Mouse (Mus musculus) megakaryocyte, embryonic 14.5 days (primary cell): ENCODE results near the gene Dzip1. TPM values are rescaled to one million over a fixed set of nuclear protein-coding genes. Genes with fewer than 3 reads are reported as not detected.

Experiments used
- H3K27me3 ChIP-seq: replicated peaks from 2 replicates; pipeline ENCODE3; 2012; ENCODE audit warnings: inconsistent platforms
- H3K36me3 ChIP-seq: replicated peaks from 2 replicates; pipeline ENCODE3; 2012; ENCODE audit warnings: low read length, inconsistent platforms, mixed read lengths
- H3K4me1 ChIP-seq: 2 replicates; pipeline ENCODE4 v1.6.1; 2012; ENCODE audit warnings: inconsistent platforms
- H3K4me3 ChIP-seq: replicated peaks from 2 replicates; pipeline ENCODE3; 2012; ENCODE audit warnings: moderate library complexity, mild to moderate bottlenecking, inconsistent platforms
- H3K9me3 ChIP-seq: 2 replicates; pipeline ENCODE4 v1.6.1; 2012; ENCODE audit warnings: inconsistent platforms
- FLI1 ChIP-seq: IDR thresholded peaks from 2 replicates; pipeline ENCODE4 v1.6.1; 2012; ENCODE audit warnings: low read length, inconsistent platforms, mixed read lengths
- GATA1 ChIP-seq: IDR thresholded peaks from 3 replicates; pipeline ENCODE4 v1.6.1; 2012; ENCODE audit warnings: mixed read lengths, low read length, inconsistent platforms, borderline replicate concordance
- polyA plus RNA-seq: library from polyadenylated mRNA; stranded (reverse); fragments of >175 nt; gene quantifications from 2 replicates; pipeline ENCODE4 v1.2.3, GENCODE M21; 2012; ENCODE audit warnings: low replicate concordance; ENCODE audit not compliant: insufficient read depth

The Dzip1 gene
- polyA plus RNA-seq, 1 experiment: 0.31 TPM

DNA sequence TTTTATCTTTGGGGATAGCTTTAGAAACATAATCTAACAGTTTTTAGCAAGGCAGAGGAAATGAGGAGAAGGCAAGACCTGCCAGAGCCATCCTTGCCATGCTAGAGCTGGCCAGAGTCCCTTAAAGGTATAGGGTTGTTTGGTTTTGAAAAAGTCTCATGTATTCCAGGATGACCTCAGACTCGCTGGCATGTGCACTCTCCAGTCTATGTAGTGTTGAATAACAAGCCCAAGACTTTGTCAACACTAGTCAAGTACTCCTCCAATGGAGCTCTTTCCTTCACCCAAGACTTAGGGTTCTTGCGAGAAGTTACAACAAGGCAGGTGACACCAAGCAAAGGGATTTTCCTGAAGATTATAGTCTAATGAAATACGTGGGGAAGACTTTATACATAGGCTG, 3.3 kb upstream of the Dzip1 start:
- no peaks in the 10 kb centered on the region for H3K9me3 ChIP-seq
- H3K4me1 ChIP-seq: peaks cover 37% of the 10 kb centered on the region
- TF ChIP-seq GATA1: no peak
- TF ChIP-seq FLI1: no peak
- H3K4me3 ChIP-seq: no peak overlapping the region
- H3K36me3 ChIP-seq: no peaks in the 10 kb centered on the region
- peaks cover 50% of the 10 kb centered on the region for H3K27me3 ChIP-seq

DNA sequence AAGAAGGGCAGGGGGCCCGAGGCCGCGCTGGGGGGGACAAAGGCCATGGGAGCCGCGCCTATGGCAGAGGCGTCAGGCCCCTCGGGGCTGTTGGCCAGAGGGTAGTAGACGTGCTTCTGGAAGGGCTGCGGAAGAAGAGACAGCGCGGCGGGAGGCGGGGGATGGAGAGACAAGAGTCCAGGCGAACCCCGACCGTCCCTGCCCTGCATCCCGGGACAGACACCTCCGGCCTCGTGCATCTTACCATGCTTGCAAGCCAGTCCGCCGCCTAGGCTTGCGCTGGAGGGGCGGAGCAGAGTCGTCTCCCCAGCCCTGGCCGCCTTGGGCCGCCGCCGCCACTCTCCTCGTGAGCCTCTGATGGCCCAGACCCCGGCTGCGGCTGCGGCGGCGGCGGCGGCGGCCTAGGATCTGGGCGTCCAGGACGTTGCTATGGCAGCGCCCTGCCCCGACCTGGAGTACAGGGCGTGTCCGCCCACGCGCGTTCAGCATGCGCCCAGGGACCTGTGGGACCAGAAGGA, 2.5 kb downstream of the Dzip1 start:
- peak overlapping the region; percentile 87 for H3K4me3 ChIP-seq
- H3K36me3 ChIP-seq: no peaks in the 10 kb centered on the region
- H3K27me3 ChIP-seq: peaks cover 78% of the 10 kb centered on the region
- peaks cover 29% of the 10 kb centered on the region for H3K4me1 ChIP-seq
- TF ChIP-seq GATA1: no peak
- no peak for TF ChIP-seq FLI1
- no peaks in the 10 kb centered on the region for H3K9me3 ChIP-seq

DNA sequence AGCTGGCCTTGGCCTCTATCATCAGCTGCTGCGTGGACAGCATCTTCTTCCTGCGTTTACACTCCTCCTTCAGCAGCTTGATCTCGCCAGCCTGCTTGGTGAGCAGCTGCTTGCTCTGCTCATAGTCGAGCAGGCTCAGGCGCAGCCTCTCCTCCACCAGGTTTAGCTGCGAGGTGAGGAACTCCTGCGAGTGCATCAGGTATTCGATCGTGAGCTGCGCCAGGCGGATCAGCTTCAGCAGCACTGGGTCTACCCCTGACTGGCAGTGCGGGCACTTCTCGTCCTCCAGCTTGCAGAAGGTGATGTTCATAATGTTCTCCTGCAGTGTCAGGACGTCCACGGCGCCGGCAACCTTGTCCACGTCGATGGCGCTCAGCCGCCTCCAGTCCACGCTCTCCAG, 3.0 kb downstream of the Dzip1 start:
- Histone ChIP-seq H3K4me1 (peaks cover 29% of the 10 kb centered on the region), H3K27me3 (peaks cover 78% of the 10 kb centered on the region), H3K4me3 (peak overlapping the region; percentile 87), H3K9me3 (no peaks in the 10 kb centered on the region), H3K36me3 (no peaks in the 10 kb centered on the region)
- no peak for TF ChIP-seq FLI1
- no peak for TF ChIP-seq GATA1

DNA sequence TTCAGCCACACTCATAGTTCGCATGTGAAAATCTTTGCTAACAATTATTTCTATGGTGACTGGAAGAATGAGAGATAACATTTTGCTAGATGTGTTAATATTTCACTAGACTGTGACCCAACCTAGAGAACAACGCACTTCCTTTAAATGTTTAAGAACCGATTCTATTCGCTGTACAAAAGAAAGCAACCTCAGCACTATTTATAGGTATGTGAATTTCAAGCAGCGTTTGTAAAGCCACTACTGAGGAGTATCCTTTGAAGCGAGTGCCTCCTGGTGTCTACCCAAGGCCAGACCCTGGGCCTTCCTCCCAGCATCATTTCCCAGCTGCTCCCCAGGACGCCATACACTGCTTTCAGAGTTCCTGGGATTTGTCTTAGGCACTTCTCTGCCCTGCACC, 4.6 kb downstream of the Dzip1 start:
- Histone ChIP-seq H3K27me3 (peaks cover 74% of the 10 kb centered on the region), H3K4me3 (no peak overlapping the region), H3K4me1 (peaks cover 28% of the 10 kb centered on the region), H3K9me3 (no peaks in the 10 kb centered on the region), H3K36me3 (no peaks in the 10 kb centered on the region)
- no peak for TF ChIP-seq GATA1
- no peak for TF ChIP-seq FLI1

DNA sequence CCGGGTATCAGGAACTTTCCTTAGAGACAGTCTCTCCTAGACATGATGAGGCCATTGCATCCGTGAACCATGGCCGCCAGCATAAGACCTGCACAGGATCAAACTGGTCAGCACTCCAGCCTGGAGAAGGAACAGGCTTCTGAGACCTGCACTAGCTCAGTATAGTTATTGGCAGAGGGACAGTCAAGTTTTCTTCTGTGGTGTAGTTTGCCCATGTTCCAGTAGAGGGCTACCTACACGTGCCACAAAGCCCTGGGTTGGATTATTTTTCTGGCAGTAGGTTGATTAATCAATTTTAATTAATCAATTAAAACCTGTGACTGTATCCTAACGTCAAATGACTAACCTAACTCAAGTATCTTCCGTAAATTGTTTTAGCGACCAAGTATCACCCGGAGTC, 6.2 kb downstream of the Dzip1 start:
- Histone ChIP-seq H3K9me3 (no peaks in the 10 kb centered on the region), H3K36me3 (no peaks in the 10 kb centered on the region), H3K4me3 (no peak overlapping the region), H3K27me3 (peaks cover 68% of the 10 kb centered on the region), H3K4me1 (peaks cover 20% of the 10 kb centered on the region)
- TF ChIP-seq GATA1 (no peak), FLI1 (no peak)

DNA sequence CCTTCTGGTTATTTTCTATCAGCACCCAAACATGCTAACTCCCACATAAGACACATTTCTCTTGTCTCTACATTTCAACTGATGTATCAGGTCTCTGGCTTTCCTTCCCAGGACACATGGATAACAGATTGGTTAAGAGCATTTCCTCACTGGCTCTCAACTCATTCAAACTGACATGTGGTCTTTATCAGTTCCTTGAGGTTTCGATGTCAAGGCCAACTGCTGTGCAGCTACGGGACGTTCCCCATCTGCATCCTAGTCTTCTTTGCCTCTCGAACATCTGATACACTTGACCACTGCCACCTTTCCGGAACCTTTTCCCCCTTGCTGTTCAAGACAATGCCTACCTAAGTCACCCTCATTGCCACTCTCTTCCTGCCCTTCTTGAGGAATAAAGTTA, 11.6 kb downstream of the Dzip1 start:
- Histone ChIP-seq H3K27me3 (peaks cover 40% of the 10 kb centered on the region), H3K4me1 (peaks cover 44% of the 10 kb centered on the region), H3K9me3 (no peaks in the 10 kb centered on the region), H3K36me3 (no peaks in the 10 kb centered on the region), H3K4me3 (no peak overlapping the region)
- TF ChIP-seq FLI1: no peak
- no peak for TF ChIP-seq GATA1

DNA sequence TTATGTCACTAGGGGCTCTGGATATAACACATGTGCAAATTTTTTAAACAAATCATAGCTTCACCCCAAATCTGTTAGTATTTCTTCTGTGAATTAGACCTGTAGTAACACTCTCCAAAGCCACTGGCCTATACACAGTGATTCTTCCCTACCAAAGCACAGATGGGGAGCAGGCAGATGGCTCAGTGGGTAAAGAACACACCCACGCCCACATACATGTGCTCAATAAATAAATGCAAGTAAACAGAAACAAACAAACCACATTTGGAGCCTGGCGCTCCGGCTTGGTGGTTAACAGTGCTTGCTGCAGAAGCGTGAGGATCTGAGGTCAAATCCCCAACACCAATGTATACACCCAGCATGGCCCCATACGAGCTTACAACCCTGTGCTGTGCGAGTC, 13.7 kb downstream of the Dzip1 start:
- Histone ChIP-seq H3K27me3 (peaks cover 40% of the 10 kb centered on the region), H3K36me3 (no peaks in the 10 kb centered on the region), H3K9me3 (no peaks in the 10 kb centered on the region), H3K4me1 (peaks cover 46% of the 10 kb centered on the region), H3K4me3 (no peak overlapping the region)
- TF ChIP-seq FLI1 (no peak), GATA1 (no peak)

DNA sequence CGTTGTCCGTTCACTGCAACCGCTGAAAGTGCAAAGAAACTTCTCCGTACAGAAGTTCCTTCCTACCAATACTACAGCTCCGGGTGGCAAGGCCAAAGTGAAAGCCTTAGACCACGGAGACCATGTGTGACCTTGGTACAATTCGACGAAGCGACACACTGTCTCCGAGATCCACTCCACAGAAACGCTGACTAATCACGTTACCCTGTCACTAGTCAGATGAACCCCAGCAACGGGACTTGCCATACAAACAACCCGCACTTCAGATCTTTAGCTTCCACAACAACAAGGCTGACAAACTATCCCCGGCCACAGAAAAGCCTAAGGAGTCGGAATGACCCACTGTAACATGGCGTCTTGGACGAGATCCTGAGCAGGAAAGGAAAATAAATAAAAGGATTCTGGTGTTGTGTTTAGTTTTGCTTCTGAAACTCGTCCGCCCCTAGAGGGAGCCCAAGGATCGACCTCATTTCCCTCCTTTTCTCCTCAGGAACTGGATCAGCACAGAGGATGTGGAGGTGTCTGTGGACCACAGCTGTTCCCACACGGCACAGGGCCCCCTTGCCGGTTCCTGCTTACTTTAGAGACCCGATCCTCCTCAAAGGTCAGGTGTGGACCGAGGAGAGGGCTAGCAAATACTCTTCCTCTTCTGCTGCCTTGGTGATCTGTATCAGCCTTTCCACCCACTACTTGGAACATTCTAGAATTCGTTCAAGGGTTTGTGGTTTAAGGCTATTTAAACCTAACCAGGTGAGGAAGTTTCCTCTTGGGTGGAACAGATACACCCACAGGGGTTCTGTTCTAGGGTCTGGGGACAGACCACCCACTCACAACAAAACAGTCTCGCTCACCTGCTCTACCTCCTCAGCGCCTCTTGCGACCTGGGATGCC, 14.7 kb downstream of the Dzip1 start:
- Histone ChIP-seq H3K9me3 (no peaks in the 10 kb centered on the region), H3K4me1 (peaks cover 47% of the 10 kb centered on the region), H3K4me3 (peak overlapping the region; percentile 84), H3K27me3 (peaks cover 40% of the 10 kb centered on the region), H3K36me3 (no peaks in the 10 kb centered on the region)
- no peak for TF ChIP-seq FLI1

DNA sequence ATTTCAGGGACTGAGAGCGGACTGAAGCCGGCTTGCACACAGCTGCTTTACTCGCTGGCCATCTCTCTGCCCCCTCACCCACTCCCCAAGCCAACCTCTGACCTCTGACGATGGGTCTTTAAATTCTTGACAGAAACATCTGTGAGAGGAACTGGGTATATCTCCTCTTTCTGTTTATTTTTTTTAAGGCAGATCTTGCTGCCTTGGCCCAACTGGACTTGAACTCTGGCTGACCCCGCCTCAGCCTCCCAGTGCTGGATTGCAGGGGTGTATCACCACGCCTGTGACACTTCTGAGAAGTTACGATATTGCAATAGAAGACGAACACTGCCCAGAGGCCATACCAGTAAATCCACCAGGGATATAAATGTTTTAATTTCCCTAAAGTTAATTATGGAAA, 15.4 kb downstream of the Dzip1 start:
- no peak overlapping the region for H3K4me3 ChIP-seq
- TF ChIP-seq FLI1: no peak
- TF ChIP-seq GATA1: no peak

DNA sequence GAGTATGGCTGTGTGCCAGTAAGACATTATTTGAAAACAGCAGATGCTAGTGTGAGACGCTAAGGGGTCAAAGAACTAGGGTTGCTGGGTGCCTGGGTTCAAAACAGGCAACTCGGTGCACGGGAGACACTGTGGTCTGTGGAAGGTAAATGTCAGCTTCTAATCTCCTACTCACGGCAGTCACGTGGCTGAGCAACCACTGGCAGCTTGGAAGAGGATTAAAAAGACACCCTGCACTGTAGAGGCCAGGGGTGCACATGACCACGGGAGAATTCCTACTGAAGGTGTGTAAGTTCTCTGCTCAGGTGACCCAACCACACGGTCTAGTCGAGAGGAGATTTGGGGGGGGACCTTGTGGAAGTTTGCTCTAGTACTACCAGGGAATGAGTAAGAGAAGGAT, 17.7 kb downstream of the Dzip1 start:
- TF ChIP-seq GATA1: no peak
- TF ChIP-seq FLI1: no peak
- no peaks in the 10 kb centered on the region for H3K36me3 ChIP-seq
- no peaks in the 10 kb centered on the region for H3K9me3 ChIP-seq
- peaks cover 27% of the 10 kb centered on the region for H3K27me3 ChIP-seq
- no peak overlapping the region for H3K4me3 ChIP-seq
- H3K4me1 ChIP-seq: peaks cover 32% of the 10 kb centered on the region

More for the DNA sequence above, 15.4 kb downstream of the Dzip1 start:
- H3K27me3 ChIP-seq: peaks cover 37% of the 10 kb centered on the region
- no peaks in the 10 kb centered on the region for H3K36me3 ChIP-seq
- H3K4me1 ChIP-seq: peaks cover 47% of the 10 kb centered on the region
- no peaks in the 10 kb centered on the region for H3K9me3 ChIP-seq
